In the genomic region with DNA sequence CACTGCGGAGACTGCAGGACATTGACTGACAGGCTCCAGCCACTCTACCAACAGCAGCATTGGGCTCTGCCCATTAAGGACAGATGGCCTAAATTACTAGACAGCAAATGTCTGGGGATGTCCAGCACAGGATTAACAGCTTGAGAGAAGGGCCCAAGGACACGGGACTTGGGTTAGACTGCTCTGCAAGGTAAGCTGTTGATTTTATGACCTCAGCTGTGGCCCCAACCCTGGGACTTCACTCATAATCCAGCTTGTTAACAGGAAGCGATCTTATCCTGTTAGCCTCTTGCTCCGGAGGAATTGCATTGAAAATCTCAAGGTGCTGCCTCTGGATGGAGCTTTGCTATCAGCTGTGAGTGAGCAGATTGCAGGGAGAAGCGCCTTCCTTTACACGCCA, we compare ENCODE assay signal across 14 mouse cellular contexts.
"Had no signal": no experiment of that assay in that cellular context is flagged by ENCODE, and none has a peak within 500 bp of the region (broad histone marks: within the 10 kb centered on the region; RNA-seq: fewer than 3 reads in every experiment).

No protein-coding gene starts in this region.

- H3K27me3 ChIP-seq: kidney, embryonic 15.5 days; liver, embryonic 13.5 days; neural tube, embryonic 12.5 days; neural tube, embryonic 15.5 days had no signal

- H3K4me3 ChIP-seq: kidney, embryonic 15.5 days; left cerebral cortex, adult 2 months; liver, embryonic 13.5 days; neural tube, embryonic 12.5 days; neural tube, embryonic 15.5 days had no signal

- H3K36me3 ChIP-seq: kidney, embryonic 15.5 days; liver, embryonic 13.5 days; neural tube, embryonic 12.5 days; neural tube, embryonic 15.5 days had no signal

- H3K4me1 ChIP-seq: liver, embryonic 13.5 days; neural tube, embryonic 12.5 days; neural tube, embryonic 15.5 days had no signal

- DNase-seq: kidney, adult 11 months; kidney, adult 8-10 months; kidney, postnatal 10 days; kidney, postnatal 36 days; layer of hippocampus, postnatal 36 days; liver, embryonic 13.5 days; lung, adult 2 months; thymus, adult 18-20 months; thymus, postnatal 36 days had no signal

- H3K9ac ChIP-seq: kidney, embryonic 15.5 days; liver, embryonic 13.5 days; neural tube, embryonic 12.5 days; neural tube, embryonic 15.5 days had no signal

- H3K4me2 ChIP-seq: kidney, embryonic 15.5 days; liver, embryonic 13.5 days; neural tube, embryonic 12.5 days; neural tube, embryonic 15.5 days had no signal

- H3K27ac ChIP-seq: kidney, embryonic 15.5 days; left cerebral cortex, adult 2 months; liver, embryonic 13.5 days; macrophage; neural tube, embryonic 12.5 days; neural tube, embryonic 15.5 days had no signal

- H3K9me3 ChIP-seq: kidney, embryonic 15.5 days; liver, embryonic 13.5 days; neural tube, embryonic 12.5 days; neural tube, embryonic 15.5 days had no signal
